Mouse (Mus musculus) lung, adult 2 months (tissue): ENCODE results near the gene Cpa1. TPM values are rescaled to one million over a fixed set of nuclear protein-coding genes. Genes with fewer than 3 reads are reported as not detected.

Experiments
- DNase-seq: peaks from one replicate; pipeline ENCODE4 v3.0.0; 2022
- H3K4me1 ChIP-seq: fragments of 200-500 bp; 2 replicates; pipeline ENCODE4 v1.6.1; 2011; ENCODE audit warnings: low read length; ENCODE audit not compliant: control insufficient read depth, insufficient read depth
- H3K4me3 ChIP-seq: fragments of 200-500 bp; replicated peaks from 2 replicates; pipeline ENCODE3; 2011; ENCODE audit warnings: low read depth, mild to moderate bottlenecking, control low read depth, low read length; ENCODE audit errors: extremely low read depth
- CTCF ChIP-seq: fragments of 200-500 bp; IDR thresholded peaks from 2 replicates; pipeline ENCODE4 v1.5.1; 2011; ENCODE audit warnings: mild to moderate bottlenecking, low read length, control low read depth; ENCODE audit not compliant: insufficient read depth
- POLR2A ChIP-seq: fragments of 200-500 bp; IDR thresholded peaks from 2 replicates; pipeline ENCODE4 v1.6.1; 2011; ENCODE audit warnings: low read depth, mild to moderate bottlenecking, control low read depth, low read length, borderline replicate concordance; ENCODE audit errors: extremely low read depth
- WGBS: fragments of 180-500 bp; shearing (Covaris S2); methylation state at CpG from one replicate; pipeline ENCODE4 v1.1.7; 2018; 5-methylcytosine and 5-hydroxymethylcytosine counted together
- polyA plus RNA-seq: library from polyadenylated mRNA; depleted of rRNA; stranded (reverse); fragments of >200 nt; gene quantifications from 2 replicates; pipeline ENCODE4 v1.2.3, GENCODE M21; 2012

Cpa1 gene
- polyA plus RNA-seq, 1 experiment: 0.39 TPM

GRCm38 (mm10) chr6:30649651-30650296 is 10.8 kb downstream of the Cpa1 start:
- TF ChIP-seq CTCF: no peak
- TF ChIP-seq POLR2A: no peak
- 61% methylated on average over 11 of the region's 11 CpGs for WGBS
- Histone ChIP-seq H3K4me1 (peaks cover 3% of the 10 kb centered on the region; the same call in 1 of the 2 replicates), H3K4me3 (no peak overlapping the region)
- no peak for DNase-seq

- no peak overlapping the region for H3K4me3 ChIP-seq
- no peak for TF ChIP-seq POLR2A
- TF ChIP-seq CTCF: no peak
- DNase-seq: no peak
- peaks cover 3% of the 10 kb centered on the region; the same call in 1 of the 2 replicates for H3K4me1 ChIP-seq
- 49% methylated on average over 9 of the region's 9 CpGs for WGBS
Measured at GRCm38 (mm10) chr6:30652425-30653188, 13.6 kb downstream of the Cpa1 start.

GRCm38 (mm10) chr6:30653518-30653917 is 14.5 kb downstream of the Cpa1 start:
- DNase-seq: no peak
- TF ChIP-seq POLR2A: no peak
- 65% methylated on average over 6 of the region's 6 CpGs for WGBS
- H3K4me3 ChIP-seq: no peak overlapping the region
- H3K4me1 ChIP-seq: peaks cover 3% of the 10 kb centered on the region; the same call in 1 of the 2 replicates

- TF ChIP-seq POLR2A: no peak
- no peak for TF ChIP-seq CTCF
- Histone ChIP-seq H3K4me3 (no peak overlapping the region), H3K4me1 (peaks cover 3% of the 10 kb centered on the region; the same call in 1 of the 2 replicates)
- WGBS: 73% methylated on average over 6 of the region's 6 CpGs
- DNase-seq: no peak
Measured at GRCm38 (mm10) chr6:30654402-30654859, 15.4 kb downstream of the Cpa1 start.

GRCm38 (mm10) chr6:30654932-30655331 is 15.9 kb downstream of the Cpa1 start:
- TF ChIP-seq CTCF: no peak
- Histone ChIP-seq H3K4me1 (peaks cover 3% of the 10 kb centered on the region; the same call in 1 of the 2 replicates), H3K4me3 (no peak overlapping the region)
- 96% methylated on average over 3 of the region's 3 CpGs for WGBS
- DNase-seq: no peak

GRCm38 (mm10) chr6:30657279-30657678 is 18.3 kb downstream of the Cpa1 start:
- WGBS: 93% methylated on average over 12 of the region's 12 CpGs
- TF ChIP-seq CTCF (no peak), POLR2A (no peak)
- DNase-seq: no peak
- peaks cover 3% of the 10 kb centered on the region; the same call in 1 of the 2 replicates for H3K4me1 ChIP-seq
- H3K4me3 ChIP-seq: no peak overlapping the region

GRCm38 (mm10) chr6:30658619-30659018 is 19.6 kb downstream of the Cpa1 start:
- Histone ChIP-seq H3K4me3 (no peak overlapping the region), H3K4me1 (no peaks in the 10 kb centered on the region)
- no peak for DNase-seq
- 61% methylated on average over 9 of the region's 9 CpGs for WGBS
- TF ChIP-seq CTCF: no peak

GRCm38 (mm10) chr6:30664776-30665175 is 25.8 kb downstream of the Cpa1 start:
- TF ChIP-seq POLR2A (no peak), CTCF (no peak)
- H3K4me1 ChIP-seq: no peaks in the 10 kb centered on the region
- 68% methylated on average over 6 of the region's 6 CpGs for WGBS
- no peak overlapping the region for H3K4me3 ChIP-seq
- DNase-seq: no peak

GRCm38 (mm10) chr6:30665296-30665695 is 26.3 kb downstream of the Cpa1 start:
- H3K4me3 ChIP-seq: no peak overlapping the region

GRCm38 (mm10) chr6:30666043-30666442 is 27.0 kb downstream of the Cpa1 start:
- Histone ChIP-seq H3K4me3 (no peak overlapping the region), H3K4me1 (no peaks in the 10 kb centered on the region)
- no peak for DNase-seq
- 45% methylated on average over 6 of the region's 6 CpGs for WGBS
- TF ChIP-seq CTCF: no peak
- no peak for TF ChIP-seq POLR2A

More at GRCm38 (mm10) chr6:30665296-30665695, 26.3 kb downstream of the Cpa1 start:
- 31% methylated on average over 4 of the region's 4 CpGs for WGBS
- H3K4me1 ChIP-seq: no peaks in the 10 kb centered on the region
- TF ChIP-seq POLR2A (no peak), CTCF (no peak)
- DNase-seq: no peak

GRCm38 (mm10) chr6:30667585-30667984 is 28.6 kb downstream of the Cpa1 start:
- WGBS: 74% methylated on average over 5 of the region's 5 CpGs
- no peaks in the 10 kb centered on the region for H3K4me1 ChIP-seq
- DNase-seq: no peak
- TF ChIP-seq CTCF (no peak), POLR2A (no peak)
- H3K4me3 ChIP-seq: no peak overlapping the region
